Mouse (Mus musculus) CH12.LX (cell line): ENCODE measurements around the gene Micu1. TPM values are rescaled to one million over a fixed set of nuclear protein-coding genes. Genes with fewer than 3 reads are reported as not detected.

Experiments used
- DNase-seq: peaks from one replicate; pipeline ENCODE4 v3.0.0-alpha.2; 2013; ENCODE audit errors: extremely low read depth
- H3K27ac ChIP-seq: 2 replicates; pipeline ENCODE4 v1.5.1; 2012; ENCODE audit warnings: low read depth, mild to moderate bottlenecking, control low read depth, moderate library complexity; ENCODE audit not compliant: insufficient read depth
- H3K27me3 ChIP-seq: replicated peaks from 2 replicates; pipeline ENCODE3; 2012; ENCODE audit warnings: inconsistent platforms
- H3K36me3 ChIP-seq, 2 experiments: replicated peaks in 1 of 2; 2 replicates each; pipeline versions ENCODE3 to v1.6.1; 2012; ENCODE audit warnings: inconsistent platforms in 1 of 2, low read length in 1 of 2, mild to moderate bottlenecking in 1 of 2, mixed read lengths in 1 of 2, moderate library complexity in 1 of 2; ENCODE audit not compliant: control insufficient read depth in 1 of 2, insufficient read depth in 1 of 2
- H3K4me1 ChIP-seq, 2 experiments: 2 replicates each; pipeline ENCODE4 v1.6.1; 2012; ENCODE audit warnings: inconsistent platforms in 1 of 2, moderate library complexity in 1 of 2; ENCODE audit not compliant: insufficient read depth in 2 of 2, control insufficient read depth in 1 of 2
- H3K4me2 ChIP-seq: 2 replicates; pipeline ENCODE4 v1.6.1; 2012; ENCODE audit warnings: low read depth, mild to moderate bottlenecking, control low read depth; ENCODE audit not compliant: poor library complexity, insufficient read depth, severe bottlenecking
- H3K4me3 ChIP-seq, 3 experiments: fragments of 150-350 bp in 1 of 3; sonication (generic) in 1 of 3; replicated peaks in 1 of 3; 2 replicates each; pipeline versions ENCODE3 to v1.5.1; 2011 to 2012; ENCODE audit warnings: low read depth in 2 of 3, low read length in 2 of 3, mild to moderate bottlenecking in 2 of 3, moderate library complexity in 2 of 3, control low read depth in 1 of 3, improper control_type of control experiment in 1 of 3, inconsistent platforms in 1 of 3, mixed read lengths in 1 of 3; ENCODE audit not compliant: poor library complexity in 1 of 3
- H3K79me2 ChIP-seq: replicated peaks from 2 replicates; pipeline ENCODE4 v1.6.1; 2012; ENCODE audit warnings: mild to moderate bottlenecking, moderate library complexity; ENCODE audit not compliant: control insufficient read depth, poor library complexity, insufficient read depth, severe bottlenecking; ENCODE audit errors: extremely low read depth
- H3K9ac ChIP-seq: 2 replicates; pipeline ENCODE4 v1.6.1; 2012; ENCODE audit warnings: low read depth, mild to moderate bottlenecking, control low read depth, moderate library complexity; ENCODE audit not compliant: insufficient read depth
- H3K9me3 ChIP-seq: replicated peaks from 2 replicates; pipeline ENCODE3; 2012; ENCODE audit warnings: low read length, inconsistent platforms, mixed read lengths
- CHD2 ChIP-seq: IDR thresholded peaks from 2 replicates; pipeline ENCODE4 v1.6.1; 2011; ENCODE audit warnings: low read length, improper control_type of control experiment
- CTCF ChIP-seq, 2 experiments: IDR thresholded peaks in 1 of 2; conservative IDR thresholded peaks in 1 of 2; 2 replicates each; pipeline ENCODE4 v1.5.1; 2011 to 2012; ENCODE audit warnings: low read depth in 2 of 2, low read length in 2 of 2, improper control_type of control experiment in 1 of 2, inconsistent platforms in 1 of 2, mild to moderate bottlenecking in 1 of 2, moderate library complexity in 1 of 2
- EP300 ChIP-seq: IDR thresholded peaks from 2 replicates; pipeline ENCODE4 v1.6.1; 2011; ENCODE audit warnings: low read length, improper control_type of control experiment
- GABPA ChIP-seq: IDR thresholded peaks from 2 replicates; pipeline ENCODE4 v1.6.1; 2012; ENCODE audit warnings: low read depth, low read length, improper control_type of control experiment, inconsistent platforms; ENCODE audit not compliant: insufficient replicate concordance
- HCFC1 ChIP-seq: IDR thresholded peaks from 2 replicates; pipeline ENCODE4 v1.6.1; 2012; ENCODE audit warnings: low read depth, mild to moderate bottlenecking, inconsistent platforms, low read length, improper control_type of control experiment
- JUN ChIP-seq: IDR thresholded peaks from 2 replicates; pipeline ENCODE4 v1.6.1; 2011; ENCODE audit warnings: low read depth, mild to moderate bottlenecking, low read length, improper control_type of control experiment, moderate library complexity; ENCODE audit not compliant: insufficient read depth
- KAT2A ChIP-seq: IDR thresholded peaks from 2 replicates; pipeline ENCODE4 v1.6.1; 2012; ENCODE audit warnings: low read length, improper control_type of control experiment, inconsistent platforms; ENCODE audit not compliant: insufficient replicate concordance
- MAFK ChIP-seq: IDR thresholded peaks from 2 replicates; pipeline ENCODE4 v1.6.1; 2011; ENCODE audit warnings: low read length, improper control_type of control experiment; ENCODE audit not compliant: insufficient replicate concordance
- MAX ChIP-seq: IDR thresholded peaks from 2 replicates; pipeline ENCODE4 v1.6.1; 2011; ENCODE audit warnings: low read length, improper control_type of control experiment
- MXI1 ChIP-seq: IDR thresholded peaks from 2 replicates; pipeline ENCODE4 v1.6.1; 2011; ENCODE audit warnings: mild to moderate bottlenecking, low read depth, low read length, improper control_type of control experiment
- NELFE ChIP-seq: IDR thresholded peaks from 2 replicates; pipeline ENCODE4 v1.6.1; 2011; ENCODE audit warnings: low read depth, low read length, improper control_type of control experiment
- NRF1 ChIP-seq: IDR thresholded peaks from 2 replicates; pipeline ENCODE4 v1.6.1; 2014; ENCODE audit warnings: low read depth, mild to moderate bottlenecking, inconsistent platforms, low read length, improper control_type of control experiment, moderate library complexity
- PAX5 ChIP-seq: IDR thresholded peaks from 2 replicates; pipeline ENCODE4 v1.6.1; 2012; ENCODE audit warnings: low read length, inconsistent platforms, mixed read lengths
- POLR2A ChIP-seq: IDR thresholded peaks from 2 replicates; pipeline ENCODE4 v1.6.1; 2011; ENCODE audit warnings: low read depth, mild to moderate bottlenecking, improper control_type of control experiment, low read length
- POLR2AphosphoS2 ChIP-seq: IDR thresholded peaks from 2 replicates; pipeline ENCODE4 v1.6.1; 2011; ENCODE audit warnings: low read depth, low read length, improper control_type of control experiment
- RAD21 ChIP-seq: IDR thresholded peaks from 2 replicates; pipeline ENCODE4 v1.6.1; 2011; ENCODE audit warnings: low read depth, mild to moderate bottlenecking, low read length, improper control_type of control experiment, moderate library complexity
- RCOR1 ChIP-seq: conservative IDR thresholded peaks from 2 replicates; pipeline ENCODE4 v1.6.1; 2012; ENCODE audit warnings: low read depth, mild to moderate bottlenecking, inconsistent platforms, low read length, improper control_type of control experiment
- SIN3A ChIP-seq: IDR thresholded peaks from 2 replicates; pipeline ENCODE4 v1.6.1; 2012; ENCODE audit warnings: low read length, improper control_type of control experiment, inconsistent platforms
- SMC3 ChIP-seq: IDR thresholded peaks from 2 replicates; pipeline ENCODE4 v1.6.1; 2011; ENCODE audit warnings: low read depth, low read length, improper control_type of control experiment
- TCF12 ChIP-seq: IDR thresholded peaks from 2 replicates; pipeline ENCODE4 v1.6.1; 2014; ENCODE audit warnings: low read depth, mild to moderate bottlenecking, inconsistent platforms, low read length, improper control_type of control experiment
- USF1 ChIP-seq: IDR thresholded peaks from 2 replicates; pipeline ENCODE4 v1.6.1; 2014; ENCODE audit warnings: low read depth, mild to moderate bottlenecking, inconsistent platforms, low read length, improper control_type of control experiment
- ZC3H11A ChIP-seq: IDR thresholded peaks from 2 replicates; pipeline ENCODE4 v1.6.1; 2012; ENCODE audit warnings: low read depth, mild to moderate bottlenecking, inconsistent platforms, low read length, improper control_type of control experiment
- ZKSCAN1 ChIP-seq: IDR thresholded peaks from 2 replicates; pipeline ENCODE4 v1.6.1; 2012; ENCODE audit warnings: low read depth, inconsistent platforms, low read length, improper control_type of control experiment, borderline replicate concordance
- ZMIZ1 ChIP-seq: IDR thresholded peaks from 2 replicates; pipeline ENCODE4 v1.6.1; 2012; ENCODE audit warnings: low read depth, mild to moderate bottlenecking, inconsistent platforms, low read length, improper control_type of control experiment
- dilution Hi-C: fragments of 300-500 bp; cut with MboI; formaldehyde crosslinking; loops from 2 replicates; pipeline ENCODE4 v1.14.3; 2020; ENCODE audit warnings: low sequenced_read_pairs; ENCODE audit not compliant: extremely low pct_unique_long_range_greater_than_20kb, extremely low pct_ligation_motif_present
- in situ Hi-C: fragments of 300-500 bp; cut with MboI; formaldehyde crosslinking; loops from 3 replicates; pipeline ENCODE4 v1.14.3; 2019; ENCODE audit warnings: low sequenced_read_pairs, low pct_ligation_motif_present, low pct_unique_long_range_greater_than_20kb, mixed read lengths
- polyA plus RNA-seq: library from polyadenylated mRNA; unstranded; fragments of >175 nt; gene quantifications from 2 replicates; pipeline ENCODE4 v1.2.1, GENCODE M21; 2012; ENCODE audit warnings: low read depth; ENCODE audit not compliant: insufficient read length
- total RNA-seq, 2 experiments: library from RNA; depleted of rRNA; stranded (reverse); fragments of 300-350 nt in 1 of 2; fragments of >200 nt in 1 of 2; gene quantifications; 2 replicates each; pipeline ENCODE4 v1.2.3; 2012 to 2014

Gene Micu1
- total and polyA plus RNA-seq, 3 experiments: 23.1 to 37.1 (median 29.3) TPM

- Histone ChIP-seq H3K79me2 (no peaks in the 10 kb centered on the region), H3K4me3 (no peak overlapping the region), H3K27me3 (no peaks in the 10 kb centered on the region), H3K27ac (no peak overlapping the region), H3K36me3 (peaks cover 0 to 21% of the 10 kb centered on the region in 2 experiments), H3K4me2 (no peak overlapping the region), H3K9me3 (no peaks in the 10 kb centered on the region), H3K9ac (no peak overlapping the region), H3K4me1 (peaks cover 6 to 40% of the 10 kb centered on the region in 2 experiments; a peak in 2 of 4 replicates)
- in situ Hi-C loops: loop anchor here (10.0 to 25.0 kb wide), 2 partner anchors 558 to 726 kb away; no protein-coding TSS in a partner anchor
- TF ChIP-seq CTCF (conservative IDR thresholded peaks at IDR 0.05 in 1 of 2, IDR thresholded peaks at IDR 0.05 in 1 of 2; ENCODE audit: low read depth in 2 of 2, low read length in 2 of 2) (no peak), USF1 (no peak), POLR2AphosphoS2 (no peak), ZMIZ1 (no peak), CHD2 (no peak), KAT2A (no peak), MAX (no peak), HCFC1 (no peak)
- dilution Hi-C loops: no loop called here
- no peak for DNase-seq
These were observed 160.7 kb downstream of the Micu1 start for GRCm38 (mm10) chr10:59862816-59863440.

DNA sequence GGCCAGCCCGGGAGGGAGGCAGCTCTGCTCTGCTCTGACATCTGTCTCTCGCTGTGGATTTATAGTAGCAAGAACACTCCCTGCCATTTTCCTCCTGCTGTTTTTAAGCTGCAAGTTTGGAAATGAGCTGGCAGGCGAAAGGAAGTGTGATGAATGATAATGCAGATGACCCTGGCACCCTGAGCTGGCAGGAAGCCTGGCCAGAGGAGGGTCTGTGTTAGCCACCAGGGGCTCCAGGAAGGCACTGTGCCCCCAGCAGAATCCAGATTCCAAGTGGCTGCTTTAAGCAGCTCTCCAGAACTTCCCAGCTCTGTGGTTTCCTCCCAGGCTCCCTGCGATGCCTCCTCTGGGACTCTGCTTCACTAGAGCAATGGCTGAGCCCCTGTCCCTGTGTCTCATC lies 161.3 kb downstream of the Micu1 start:
- H3K27me3 ChIP-seq: no peaks in the 10 kb centered on the region
- H3K4me3 ChIP-seq: no peak overlapping the region
- no peak overlapping the region for H3K9ac ChIP-seq
- no peaks in the 10 kb centered on the region for H3K9me3 ChIP-seq
- no peaks in the 10 kb centered on the region for H3K79me2 ChIP-seq
- DNase-seq: no peak
- H3K27ac ChIP-seq: no peak overlapping the region
- no peak for TF ChIP-seq KAT2A
- TF ChIP-seq PAX5: no peak
- no peak for TF ChIP-seq MAFK
- no peak for TF ChIP-seq RAD21
- TF ChIP-seq MXI1: no peak
- no peak for TF ChIP-seq EP300
- no peak for TF ChIP-seq TCF12
- no peak for TF ChIP-seq NELFE
- no peak for TF ChIP-seq MAX
- TF ChIP-seq ZC3H11A: no peak
- TF ChIP-seq HCFC1: no peak
- TF ChIP-seq JUN: no peak
- TF ChIP-seq NRF1: no peak
- no peak for TF ChIP-seq SIN3A
- no peak for TF ChIP-seq CHD2
- no peak for TF ChIP-seq SMC3
- no peak for TF ChIP-seq GABPA
- TF ChIP-seq RCOR1: no peak
- no peak for TF ChIP-seq POLR2A
- TF ChIP-seq ZKSCAN1: no peak
- peaks cover 0 to 18% of the 10 kb centered on the region in 2 experiments for H3K36me3 ChIP-seq
- H3K4me2 ChIP-seq: no peak overlapping the region
- H3K4me1 ChIP-seq: peaks cover 6 to 40% of the 10 kb centered on the region in 2 experiments; a peak in 2 of 4 replicates
- in situ Hi-C loops: loop anchor here (10.0 to 25.0 kb wide), 2 partner anchors 559 to 726 kb away; no protein-coding TSS in a partner anchor
- dilution Hi-C loops: no loop called here
